Mouse (Mus musculus): ENCODE measurements at regions not wholly inside any gene's neighbourhood (a gene's known extent, or its start where the extent isn't known, plus 50 kb on each side); places are given as distances from the start of the nearest gene placed in this dataset.

DNA sequence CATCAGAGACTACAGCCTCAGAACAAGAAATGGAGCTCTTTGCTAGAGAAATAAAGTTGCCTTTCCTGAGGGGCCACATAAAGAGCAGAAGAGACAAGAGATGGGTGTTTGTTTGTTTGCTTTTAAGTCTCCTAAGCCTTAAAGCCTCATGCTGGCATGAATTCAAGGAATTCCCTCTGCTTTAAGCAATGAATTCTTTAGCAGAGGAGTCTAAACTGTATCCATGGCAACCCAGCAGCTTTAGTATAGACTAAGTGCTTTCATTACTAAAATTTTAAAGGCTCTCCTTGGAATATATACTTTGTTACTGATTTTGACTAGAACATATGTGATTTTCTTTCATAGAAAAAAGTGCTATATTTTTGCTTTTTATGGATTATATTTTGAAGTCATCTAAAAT is 195.0 kb upstream of the Meox2 start:
- Histone ChIP-seq H3K27ac (ENCODE audit: low read length) (no peak overlapping the region), H3K9me3 (replicated peaks; ENCODE audit: control insufficient read depth, low read length, poor library complexity, severe bottlenecking) (no peaks in the 10 kb centered on the region), H3K27me3 (ENCODE audit: control insufficient read depth, insufficient read depth, low read depth, low read length) (no peaks in the 10 kb centered on the region), H3K36me3 (ENCODE audit: control insufficient read depth, insufficient read depth, low read length) (no peaks in the 10 kb centered on the region), H3K4me1 (ENCODE audit: control insufficient read depth, insufficient read depth, low read length) (peaks cover 6% of the 10 kb centered on the region), H3K4me3 (ENCODE audit: low read depth, low read length) (no peak overlapping the region), H3K9ac (ENCODE audit: low read depth, low read length) (no peak overlapping the region), H3K4me2 (ENCODE audit: low read length) (no peak overlapping the region)
- peak; percentile 85 for ATAC-seq

DNA sequence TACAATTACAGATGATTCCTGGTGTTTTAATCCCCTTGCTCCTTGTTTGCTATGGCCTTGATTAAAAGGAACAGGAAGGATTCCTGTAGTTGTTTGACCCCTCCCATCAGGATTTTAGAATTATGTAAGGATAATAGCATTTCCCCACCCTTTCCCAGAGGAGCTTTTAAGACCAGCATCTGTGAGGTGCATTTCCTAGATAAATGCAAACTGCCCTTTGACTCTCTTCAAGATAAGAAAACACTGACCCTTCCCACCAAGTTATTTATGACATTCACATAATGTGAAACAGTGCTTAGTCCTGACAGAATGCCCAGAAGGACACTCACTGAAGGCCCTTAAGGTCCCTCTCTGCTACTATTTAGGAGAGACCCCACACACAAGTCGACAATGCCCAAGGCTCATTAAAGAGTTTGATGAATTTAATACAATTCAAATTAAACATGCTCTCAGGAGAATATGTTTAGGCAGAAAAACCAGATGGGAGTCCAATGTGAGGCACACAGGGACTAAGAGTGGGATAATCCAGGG is 190.7 kb upstream of the Meox2 start:
- ATAC-seq, result no peak
- Histone ChIP-seq H3K9me3 (replicated peaks; ENCODE audit: control insufficient read depth, low read length, poor library complexity, severe bottlenecking) (no peaks in the 10 kb centered on the region), H3K27ac (ENCODE audit: low read length) (no peak overlapping the region), H3K4me1 (ENCODE audit: control insufficient read depth, insufficient read depth, low read length) (peaks cover 7% of the 10 kb centered on the region), H3K36me3 (ENCODE audit: control insufficient read depth, insufficient read depth, low read length) (no peaks in the 10 kb centered on the region), H3K4me2 (ENCODE audit: low read length) (no peak overlapping the region), H3K9ac (ENCODE audit: low read depth, low read length) (no peak overlapping the region), H3K27me3 (ENCODE audit: control insufficient read depth, insufficient read depth, low read depth, low read length) (no peaks in the 10 kb centered on the region), H3K4me3 (ENCODE audit: low read depth, low read length) (no peak overlapping the region)
- whole genome bisulfite sequencing, result 21% methylated on average over 1 of the region's 1 CpGs

DNA sequence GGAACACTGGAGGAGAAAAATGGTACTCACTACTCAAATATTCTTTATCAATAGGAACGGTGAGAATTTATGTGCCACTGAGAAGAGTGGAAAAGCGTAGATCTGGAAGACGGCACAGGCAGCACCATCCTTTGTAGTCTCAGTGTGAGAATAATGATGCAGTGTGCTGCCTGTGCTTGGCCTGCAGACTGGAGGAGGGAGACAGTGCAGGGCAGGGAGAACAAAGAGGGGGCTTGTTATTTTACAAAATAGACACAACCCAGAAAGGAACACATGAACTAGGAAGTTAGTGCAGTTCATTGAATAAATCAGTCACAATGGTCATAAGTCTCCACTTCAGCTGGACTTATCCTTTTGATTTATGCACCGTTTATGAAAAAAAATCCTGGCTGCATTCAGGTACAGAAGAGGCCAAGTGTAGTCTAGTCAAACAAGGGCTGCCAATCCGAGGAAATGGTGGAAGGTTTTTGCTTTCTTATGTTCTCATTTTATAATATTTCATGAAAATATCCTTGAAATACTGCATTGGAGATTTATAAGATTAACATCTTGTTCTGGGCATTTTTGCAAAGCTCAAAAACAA is 190.0 kb upstream of the Meox2 start:
- ATAC-seq, result peak; percentile 90
- WGBS, result 24% methylated on average over 5 of the region's 5 CpGs
- H3K36me3 ChIP-seq (ENCODE audit: control insufficient read depth, insufficient read depth, low read length), result no peaks in the 10 kb centered on the region
- H3K4me1 ChIP-seq (ENCODE audit: control insufficient read depth, insufficient read depth, low read length), result peaks cover 5% of the 10 kb centered on the region; the same call in 1 of the 2 replicates
- H3K27ac ChIP-seq (ENCODE audit: low read length), result 0 out of 2 replicates have a peak overlapping the region, but pooled peaks have one; percentile 32
- H3K27me3 ChIP-seq (ENCODE audit: control insufficient read depth, insufficient read depth, low read depth, low read length), result no peaks in the 10 kb centered on the region
- H3K9me3 ChIP-seq (replicated peaks; ENCODE audit: control insufficient read depth, low read length, poor library complexity, severe bottlenecking), result no peaks in the 10 kb centered on the region
- H3K4me3 ChIP-seq (ENCODE audit: low read depth, low read length), result no peak overlapping the region
- no peak overlapping the region for H3K4me2 ChIP-seq (ENCODE audit: low read length)
- no peak overlapping the region for H3K9ac ChIP-seq (ENCODE audit: low read depth, low read length)

DNA sequence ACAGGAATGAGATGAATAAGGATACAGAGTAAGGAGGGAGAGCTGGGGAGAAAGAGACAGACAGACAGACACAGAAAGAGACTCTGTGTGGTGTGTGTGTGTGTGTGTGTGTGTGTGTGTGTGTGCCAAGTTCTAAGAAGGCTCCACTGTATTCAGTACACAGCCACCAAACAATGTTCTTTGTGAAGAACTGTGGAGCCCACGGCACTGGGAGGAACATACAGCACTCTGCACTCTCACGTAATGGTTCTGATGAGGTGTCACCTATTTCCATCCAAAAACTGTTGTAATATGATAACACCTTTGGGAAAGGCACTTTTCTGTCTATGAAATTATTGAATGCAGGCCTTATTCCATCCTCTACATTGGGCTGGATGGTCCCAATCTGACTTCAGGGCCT is 184.8 kb upstream of the Meox2 start:
- H3K4me1 ChIP-seq (ENCODE audit: control insufficient read depth, insufficient read depth, low read length), result no peaks in the 10 kb centered on the region
- no peaks in the 10 kb centered on the region for H3K36me3 ChIP-seq (ENCODE audit: control insufficient read depth, insufficient read depth, low read length)
- H3K9ac ChIP-seq (ENCODE audit: low read depth, low read length), result no peak overlapping the region
- no peak for ATAC-seq
- H3K27ac ChIP-seq (ENCODE audit: low read length), result no peak overlapping the region
- H3K4me3 ChIP-seq (ENCODE audit: low read depth, low read length), result no peak overlapping the region
- no peaks in the 10 kb centered on the region for H3K27me3 ChIP-seq (ENCODE audit: control insufficient read depth, insufficient read depth, low read depth, low read length)
- H3K9me3 ChIP-seq (replicated peaks; ENCODE audit: control insufficient read depth, low read length, poor library complexity, severe bottlenecking), result no peaks in the 10 kb centered on the region
- whole genome bisulfite sequencing, result 93% methylated on average over 2 of the region's 2 CpGs
- no peak overlapping the region for H3K4me2 ChIP-seq (ENCODE audit: low read length)

DNA sequence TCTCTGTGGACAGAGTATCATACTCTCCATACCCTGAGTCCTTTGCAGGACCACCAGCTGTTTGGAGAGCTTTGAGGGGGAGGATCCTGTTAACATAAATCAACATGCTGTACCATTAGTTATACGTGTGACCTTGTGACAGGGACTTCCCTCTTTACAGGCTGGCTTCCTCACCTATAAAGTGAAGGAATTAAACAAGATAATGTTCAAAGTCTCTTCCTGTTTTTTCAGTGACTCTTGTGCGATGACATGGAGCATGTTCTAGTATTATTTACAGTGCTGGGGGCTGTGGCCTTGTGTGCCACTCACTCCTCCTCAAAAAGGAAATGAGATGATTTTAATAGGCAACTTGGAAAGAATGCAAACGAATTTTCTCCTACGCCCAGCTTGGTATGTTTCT is 182.1 kb upstream of the Meox2 start:
- Histone ChIP-seq H3K4me1 (ENCODE audit: control insufficient read depth, insufficient read depth, low read length) (no peaks in the 10 kb centered on the region), H3K4me2 (ENCODE audit: low read length) (no peak overlapping the region), H3K36me3 (ENCODE audit: control insufficient read depth, insufficient read depth, low read length) (no peaks in the 10 kb centered on the region), H3K27me3 (ENCODE audit: control insufficient read depth, insufficient read depth, low read depth, low read length) (no peaks in the 10 kb centered on the region), H3K9ac (ENCODE audit: low read depth, low read length) (no peak overlapping the region), H3K9me3 (replicated peaks; ENCODE audit: control insufficient read depth, low read length, poor library complexity, severe bottlenecking) (no peaks in the 10 kb centered on the region), H3K4me3 (ENCODE audit: low read depth, low read length) (no peak overlapping the region), H3K27ac (ENCODE audit: low read length) (no peak overlapping the region)
- WGBS, result 73% methylated on average over 4 of the region's 4 CpGs
- ATAC-seq, result no peak

DNA sequence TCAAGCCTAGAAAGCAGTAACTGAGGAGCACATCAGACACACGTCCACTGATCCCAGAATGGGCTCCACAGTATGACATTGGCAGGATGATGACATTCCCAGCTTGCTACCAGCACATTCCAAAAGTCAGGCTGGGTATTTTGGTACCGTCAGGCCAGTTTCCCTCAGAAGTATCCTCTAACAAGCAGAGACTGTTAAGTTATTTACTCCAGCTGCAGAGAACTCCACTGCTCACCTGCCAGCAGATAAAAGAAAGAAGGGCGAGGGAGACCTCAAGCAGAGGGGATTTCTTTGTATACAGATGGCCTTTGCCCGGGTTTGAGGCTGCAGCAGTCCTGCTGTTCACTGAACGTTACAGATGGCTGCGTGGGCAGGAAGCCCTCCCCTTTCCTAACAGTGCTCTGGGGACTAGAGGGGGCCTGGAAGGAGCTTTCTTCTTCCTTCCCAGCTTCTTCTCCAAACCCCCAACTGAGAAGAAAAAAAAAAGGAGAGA is 175.2 kb upstream of the Meox2 start:
- no peak overlapping the region for H3K9ac ChIP-seq (ENCODE audit: low read depth, low read length)
- no peaks in the 10 kb centered on the region for H3K36me3 ChIP-seq (ENCODE audit: control insufficient read depth, insufficient read depth, low read length)
- peaks cover 3% of the 10 kb centered on the region; the same call in 1 of the 2 replicates for H3K4me1 ChIP-seq (ENCODE audit: control insufficient read depth, insufficient read depth, low read length)
- no peaks in the 10 kb centered on the region for H3K9me3 ChIP-seq (replicated peaks; ENCODE audit: control insufficient read depth, low read length, poor library complexity, severe bottlenecking)
- peak overlapping the region; percentile 9; the same call in 1 of the 2 replicates for H3K27ac ChIP-seq (ENCODE audit: low read length)
- peak; percentile 60 for ATAC-seq
- H3K27me3 ChIP-seq (ENCODE audit: control insufficient read depth, insufficient read depth, low read depth, low read length), result no peaks in the 10 kb centered on the region
- no peak overlapping the region for H3K4me3 ChIP-seq (ENCODE audit: low read depth, low read length)
- WGBS, result 5% methylated on average over 6 of the region's 6 CpGs
- H3K4me2 ChIP-seq (ENCODE audit: low read length), result no peak overlapping the region

DNA sequence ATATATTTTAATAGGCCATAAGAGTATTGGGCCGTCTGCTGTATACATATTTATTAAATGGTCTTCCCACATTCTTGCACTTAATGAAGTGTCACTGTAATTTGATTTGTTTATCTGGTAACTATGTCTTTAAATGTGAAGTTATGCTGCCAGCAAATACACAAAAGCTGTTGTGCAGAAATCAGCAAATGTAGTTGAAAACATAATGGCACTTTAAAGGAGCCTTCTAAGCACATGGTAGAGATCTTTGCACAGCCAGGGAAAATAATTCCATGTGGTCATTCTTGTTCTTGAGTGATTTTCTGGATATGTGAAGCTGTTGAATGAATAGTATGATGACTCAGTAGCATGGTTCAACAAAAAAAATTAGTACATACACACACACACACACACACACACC is 164.4 kb upstream of the Meox2 start:
- Histone ChIP-seq H3K9me3 (replicated peaks; ENCODE audit: control insufficient read depth, low read length, poor library complexity, severe bottlenecking) (no peaks in the 10 kb centered on the region), H3K27ac (ENCODE audit: low read length) (no peak overlapping the region)
- WGBS, result 92% methylated on average over 1 of the region's 1 CpGs

DNA sequence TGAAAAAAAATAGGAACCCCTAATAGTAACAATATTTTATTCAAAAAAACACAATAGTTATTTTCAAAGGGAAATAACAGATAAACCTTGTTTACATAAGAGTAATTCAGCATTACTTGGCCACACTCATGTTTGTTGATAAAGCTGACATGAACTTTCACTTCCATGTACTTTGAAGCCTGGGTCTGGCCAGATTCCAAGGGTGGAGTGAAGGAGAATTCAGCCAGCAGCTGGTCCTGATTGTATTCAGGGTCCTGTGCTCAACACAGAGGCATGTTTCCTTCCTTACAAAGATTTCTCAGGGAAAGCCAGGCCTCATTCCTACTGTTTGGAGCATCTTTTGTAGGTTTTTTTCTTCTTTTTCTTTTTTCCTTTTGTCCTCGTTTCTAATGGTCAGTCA is 162.4 kb upstream of the Meox2 start:
- H3K9ac ChIP-seq (ENCODE audit: low read depth, low read length), result no peak overlapping the region
- no peak overlapping the region for H3K27ac ChIP-seq (ENCODE audit: low read length)
- no peak for ATAC-seq
- H3K9me3 ChIP-seq (replicated peaks; ENCODE audit: control insufficient read depth, low read length, poor library complexity, severe bottlenecking), result no peaks in the 10 kb centered on the region
- no peaks in the 10 kb centered on the region for H3K27me3 ChIP-seq (ENCODE audit: control insufficient read depth, insufficient read depth, low read depth, low read length)
- no peak overlapping the region for H3K4me3 ChIP-seq (ENCODE audit: low read depth, low read length)
- no peaks in the 10 kb centered on the region for H3K36me3 ChIP-seq (ENCODE audit: control insufficient read depth, insufficient read depth, low read length)
- H3K4me2 ChIP-seq (ENCODE audit: low read length), result no peak overlapping the region
- WGBS, result 25% methylated on average over 1 of the region's 1 CpGs
- H3K4me1 ChIP-seq (ENCODE audit: control insufficient read depth, insufficient read depth, low read length), result no peaks in the 10 kb centered on the region

More for the DNA sequence above, 164.4 kb upstream of the Meox2 start:
- Histone ChIP-seq H3K4me3 (ENCODE audit: low read depth, low read length) (no peak overlapping the region), H3K9ac (ENCODE audit: low read depth, low read length) (no peak overlapping the region), H3K4me1 (ENCODE audit: control insufficient read depth, insufficient read depth, low read length) (no peaks in the 10 kb centered on the region), H3K27me3 (ENCODE audit: control insufficient read depth, insufficient read depth, low read depth, low read length) (no peaks in the 10 kb centered on the region), H3K36me3 (ENCODE audit: control insufficient read depth, insufficient read depth, low read length) (no peaks in the 10 kb centered on the region), H3K4me2 (ENCODE audit: low read length) (no peak overlapping the region)
- ATAC-seq, result no peak

DNA sequence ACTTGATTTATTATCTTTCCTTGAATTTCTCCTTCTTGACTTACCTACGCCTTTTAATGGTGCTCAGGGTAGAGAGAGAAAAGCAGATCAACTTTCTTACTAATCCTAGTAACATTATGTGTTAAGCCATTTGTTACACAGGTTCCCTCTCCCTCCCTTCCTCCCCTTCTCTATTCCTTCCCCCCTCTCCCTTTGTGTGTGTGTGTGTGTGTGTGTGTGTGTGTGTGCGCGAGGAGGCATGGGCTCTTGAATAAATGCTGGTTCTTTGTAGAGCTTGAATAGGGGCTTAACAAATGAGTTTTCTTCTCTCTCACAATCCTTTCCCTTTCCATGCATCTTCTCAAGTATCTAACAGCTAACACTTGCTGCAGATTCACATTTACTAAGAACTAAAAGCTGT is 160.4 kb upstream of the Meox2 start:
- Histone ChIP-seq H3K4me1 (ENCODE audit: control insufficient read depth, insufficient read depth, low read length) (no peaks in the 10 kb centered on the region), H3K9me3 (replicated peaks; ENCODE audit: control insufficient read depth, low read length, poor library complexity, severe bottlenecking) (no peaks in the 10 kb centered on the region), H3K27ac (ENCODE audit: low read length) (no peak overlapping the region), H3K4me2 (ENCODE audit: low read length) (no peak overlapping the region), H3K36me3 (ENCODE audit: control insufficient read depth, insufficient read depth, low read length) (no peaks in the 10 kb centered on the region), H3K4me3 (ENCODE audit: low read depth, low read length) (no peak overlapping the region), H3K27me3 (ENCODE audit: control insufficient read depth, insufficient read depth, low read depth, low read length) (no peaks in the 10 kb centered on the region), H3K9ac (ENCODE audit: low read depth, low read length) (no peak overlapping the region)
- WGBS, result 39% methylated on average over 3 of the region's 3 CpGs
- no peak for ATAC-seq
